Mouse (Mus musculus): Measurements from ENCODE around the gene Itgbl1. TPM values are rescaled to one million over a fixed set of nuclear protein-coding genes. Genes with fewer than 3 reads are reported as not detected.

The Itgbl1 gene
- total RNA-seq, 4 experiments from 2014 or later, result 1.5 to 7.8 (median 4.1) TPM

DNA sequence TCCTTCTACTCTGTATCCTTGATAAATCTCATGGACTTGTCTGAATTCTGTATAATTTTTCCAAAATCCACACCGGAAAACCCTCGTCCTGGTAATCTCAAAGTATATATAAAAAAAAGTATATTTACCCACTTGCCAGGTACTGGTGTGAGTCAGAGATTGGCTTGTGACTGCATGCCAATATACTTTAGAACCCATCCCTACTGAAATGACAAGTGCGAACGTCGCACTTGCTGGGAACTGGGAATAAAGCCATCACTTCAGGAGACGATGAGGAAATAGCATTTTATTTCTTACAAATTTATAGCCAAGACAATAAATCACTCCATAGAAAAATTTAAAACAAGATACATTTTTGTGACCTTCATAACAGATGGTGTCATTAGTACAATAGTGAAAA is 308.2 kb downstream of the Itgbl1 start:
- no peak for DNase-seq (ENCODE audit: low spot score in 2 of 2)

- no peak for DNase-seq (ENCODE audit: low spot score in 2 of 2)
These were observed 330.9 kb downstream of the Itgbl1 start for GRCm38 (mm10) chr14:123990591-123991195.

Other genes with a start within 250 kb of the Itgbl1 start
- gene Nalcn, start 32.8 kb upstream of the Itgbl1 start, total RNA-seq (2022), result under 1 TPM; 0.10 to 0.40 (median 0.25) TPM